Mouse (Mus musculus) kidney, postnatal 4 days (tissue): ENCODE results near the gene Ddias.
A peak's percentile ranks its signal among the peaks of the same experiment; 100 is the strongest.

ENCODE experiments used
- DNase-seq, 2 experiments: peaks; one replicate each; pipeline ENCODE4 v3.0.0; 2021; ENCODE audit warnings: mixed read lengths in 2 of 2

The Ddias gene

DNA sequence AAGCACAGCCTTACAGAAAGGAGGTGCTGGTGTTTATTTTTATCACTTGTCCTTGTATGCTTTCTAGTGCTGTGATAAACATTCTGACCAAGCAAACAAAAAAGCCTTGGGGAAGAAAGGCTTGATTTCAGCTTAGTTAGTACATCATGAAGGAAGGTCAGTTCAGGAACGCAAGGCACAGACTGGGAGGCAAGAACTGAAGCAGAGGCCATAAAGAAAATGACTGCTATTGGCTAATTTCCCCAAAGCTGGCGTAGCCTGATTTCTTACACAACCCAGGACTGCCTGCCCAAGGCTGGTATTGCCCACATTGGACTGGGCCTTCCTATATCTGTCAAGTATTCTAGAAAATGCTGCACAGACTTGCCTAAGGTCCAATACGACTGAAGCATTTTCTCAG is 25.8 kb downstream of the Ddias start:
- DNase-seq: no peak

DNA sequence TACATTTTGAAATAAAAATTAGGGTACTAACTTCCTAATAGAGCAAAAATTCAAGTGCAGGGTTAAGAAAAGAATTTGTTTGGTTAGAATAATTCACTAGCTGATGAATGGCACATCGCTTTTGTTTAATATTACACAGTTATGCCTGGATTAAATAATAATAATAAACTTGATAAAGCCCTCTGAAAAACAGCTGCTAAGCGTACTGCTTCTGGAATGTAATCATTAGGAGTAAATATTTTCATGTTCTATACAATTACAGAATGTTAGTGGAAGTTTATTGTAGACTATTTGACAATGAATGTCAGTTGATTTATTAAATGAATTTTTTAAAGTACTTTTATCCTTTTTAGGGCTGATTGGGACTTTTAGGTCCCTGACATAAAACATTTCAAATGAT is 31.8 kb downstream of the Ddias start:
- DNase-seq: no peak

DNA sequence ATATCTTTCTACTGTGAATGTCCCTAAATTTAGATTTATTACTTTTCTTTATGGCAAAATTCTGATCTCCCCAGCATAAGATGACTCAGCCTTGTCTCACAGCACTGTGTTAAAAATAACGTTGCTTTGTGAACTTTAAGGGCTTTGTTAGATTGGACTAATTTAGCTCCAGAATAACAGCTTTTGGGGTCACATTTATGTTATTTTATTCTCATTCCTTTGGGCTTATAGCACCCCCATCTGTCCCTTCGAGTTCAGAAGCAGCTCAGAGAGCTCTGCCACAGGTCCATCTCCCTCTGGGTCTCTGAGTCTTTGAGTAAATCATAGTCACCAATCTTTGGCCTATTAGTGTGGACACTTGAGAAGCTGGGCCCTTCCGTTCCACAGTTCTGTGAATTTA is 36.1 kb downstream of the Ddias start:
- DNase-seq: no peak

DNA sequence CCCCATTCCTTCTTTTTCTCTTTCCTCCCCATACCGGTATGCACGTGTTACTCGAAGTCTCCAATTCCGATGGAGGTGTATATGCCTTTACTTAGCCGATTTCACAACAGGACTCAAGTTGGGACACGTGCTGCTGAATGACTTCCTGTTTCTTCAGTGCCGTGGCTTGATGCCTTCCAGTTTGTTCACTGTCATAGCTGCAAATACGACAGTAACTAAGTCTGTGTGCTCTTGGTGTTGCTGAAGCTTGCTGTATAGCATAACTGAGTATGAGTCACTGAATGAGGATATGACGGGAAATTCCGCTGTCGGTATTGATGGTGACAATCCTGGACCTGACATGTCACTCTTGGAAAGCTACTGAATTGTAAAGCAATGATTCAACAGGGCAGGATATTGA is 36.8 kb downstream of the Ddias start:
- no peak for DNase-seq

DNA sequence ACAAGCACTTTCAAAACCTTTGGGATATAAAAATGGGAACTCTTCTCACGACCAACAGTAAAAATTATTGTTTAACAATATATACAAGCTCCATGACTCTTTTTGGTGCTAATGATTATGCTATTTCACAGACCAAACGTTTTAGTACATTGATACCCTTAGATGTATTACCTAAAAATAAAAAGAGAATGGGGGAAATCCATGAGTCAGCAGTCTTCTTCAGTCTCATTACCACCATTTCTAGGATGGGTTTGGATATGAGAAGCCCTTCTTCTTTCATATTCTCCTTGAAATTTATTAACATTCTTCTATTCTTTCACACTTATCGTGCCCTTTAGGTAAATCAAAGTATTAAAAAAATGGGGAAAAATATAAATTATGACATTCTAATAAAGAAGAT is 37.6 kb downstream of the Ddias start:
- no peak for DNase-seq

DNA sequence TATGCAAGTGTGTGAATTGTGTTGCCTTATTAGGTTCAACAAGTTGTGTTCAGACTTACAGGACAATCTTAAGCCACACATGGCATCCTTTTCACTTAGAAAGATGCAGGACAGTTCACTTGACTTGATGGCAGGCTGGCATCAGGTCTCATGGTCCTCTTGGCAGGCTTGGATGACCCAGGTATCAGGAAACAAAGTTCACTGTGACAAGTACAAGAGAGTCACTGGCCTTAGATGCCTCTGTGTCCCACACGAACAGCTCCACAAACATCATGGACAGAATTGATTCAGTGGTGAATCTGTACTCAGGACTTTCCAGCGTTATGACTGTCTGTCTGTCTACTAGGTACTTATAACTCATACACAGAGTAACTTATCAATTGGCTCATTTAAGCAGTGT is 39.7 kb downstream of the Ddias start:
- DNase-seq: no peak

DNA sequence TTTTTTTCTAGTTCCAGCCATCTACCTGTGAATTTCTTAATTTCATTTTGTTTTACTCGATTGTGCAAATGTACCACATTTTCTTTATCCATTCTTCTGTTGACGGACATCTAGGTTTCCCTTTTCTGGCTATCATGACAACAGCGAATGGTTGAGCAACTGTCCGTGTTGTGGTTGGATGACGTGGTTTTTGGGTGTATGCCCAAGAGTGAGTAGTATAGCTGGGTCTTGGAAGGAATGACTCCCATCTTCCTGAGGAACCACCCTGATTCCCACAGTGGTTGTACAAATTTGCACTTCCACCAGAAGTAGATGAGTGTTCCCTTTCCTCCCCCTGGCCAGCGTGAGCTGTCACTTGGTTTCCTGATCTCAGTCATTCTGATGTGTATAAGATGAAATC is 41.7 kb downstream of the Ddias start:
- DNase-seq: no peak

DNA sequence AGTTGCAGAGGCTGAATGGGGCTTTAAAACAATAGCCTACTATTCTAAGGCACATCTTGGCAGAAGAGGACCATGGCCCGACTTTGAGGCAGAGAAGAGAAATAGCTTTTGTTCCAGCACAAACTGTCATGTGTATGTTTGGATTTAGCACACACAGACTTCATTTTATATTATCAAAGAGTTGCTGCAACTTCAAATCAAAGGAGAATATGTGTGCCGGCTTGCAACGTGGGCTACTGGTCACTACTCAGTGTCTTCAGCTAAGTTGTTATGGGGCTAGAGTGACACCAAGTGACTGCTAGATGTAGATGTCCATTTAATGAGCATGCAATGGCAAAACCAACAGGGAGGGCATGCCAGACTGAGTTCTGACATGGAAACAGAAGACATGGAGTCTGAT is 46.1 kb downstream of the Ddias start:
- peak in 1 of 2 experiments; percentile 19 for DNase-seq

DNA sequence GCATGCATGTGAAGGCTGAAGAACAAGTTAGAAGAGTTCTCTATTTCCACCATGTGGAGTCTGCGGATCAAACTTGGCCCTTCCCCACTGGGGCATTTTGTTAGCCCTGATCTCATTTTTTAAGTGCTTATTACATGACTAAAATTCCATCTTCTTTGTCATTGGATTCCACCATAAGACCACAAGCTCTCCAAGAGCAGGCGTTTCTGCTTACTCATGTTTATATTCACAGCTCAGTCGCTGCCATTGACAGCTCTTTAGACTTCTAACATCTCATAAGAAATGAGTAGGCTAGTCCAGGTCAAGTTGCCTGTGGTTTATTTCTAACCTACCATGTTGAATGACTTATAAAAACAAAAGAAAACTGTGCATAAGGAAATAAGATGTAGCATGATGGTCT is 47.8 kb downstream of the Ddias start:
- DNase-seq: no peak

DNA sequence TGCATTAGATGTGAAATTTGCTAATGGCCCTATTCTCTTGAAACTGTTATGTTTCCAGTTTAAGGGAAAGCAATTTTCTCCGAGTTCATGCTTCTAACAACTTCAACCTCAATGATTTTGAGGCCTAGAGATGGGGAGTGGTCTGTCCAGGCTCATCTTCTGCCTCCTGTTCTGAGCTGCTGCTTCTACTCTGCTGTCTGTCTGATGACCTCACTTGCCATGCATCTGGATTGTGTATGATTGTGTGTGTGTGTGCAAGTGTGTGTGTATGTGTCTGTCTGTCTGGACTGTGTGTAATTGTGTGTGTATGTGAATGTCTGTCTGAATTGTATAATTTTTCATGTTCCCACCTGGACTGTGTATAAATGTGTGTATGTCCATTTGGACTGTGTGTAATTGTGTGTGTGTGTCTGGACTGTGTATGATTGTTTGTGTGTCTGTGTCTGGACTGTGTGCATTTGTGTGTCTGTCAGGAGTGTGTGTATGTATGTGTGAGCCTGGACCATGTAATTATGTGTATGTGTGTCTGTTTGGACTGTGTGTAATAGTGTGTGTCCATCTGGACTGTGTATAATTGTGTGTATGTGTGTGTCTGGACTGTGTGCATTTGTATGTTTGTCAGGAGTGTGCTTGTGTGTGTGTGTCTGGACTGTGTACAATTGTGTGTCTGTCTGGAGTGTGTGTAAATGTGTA is 51.5 kb downstream of the Ddias start:
- DNase-seq: no peak

DNA sequence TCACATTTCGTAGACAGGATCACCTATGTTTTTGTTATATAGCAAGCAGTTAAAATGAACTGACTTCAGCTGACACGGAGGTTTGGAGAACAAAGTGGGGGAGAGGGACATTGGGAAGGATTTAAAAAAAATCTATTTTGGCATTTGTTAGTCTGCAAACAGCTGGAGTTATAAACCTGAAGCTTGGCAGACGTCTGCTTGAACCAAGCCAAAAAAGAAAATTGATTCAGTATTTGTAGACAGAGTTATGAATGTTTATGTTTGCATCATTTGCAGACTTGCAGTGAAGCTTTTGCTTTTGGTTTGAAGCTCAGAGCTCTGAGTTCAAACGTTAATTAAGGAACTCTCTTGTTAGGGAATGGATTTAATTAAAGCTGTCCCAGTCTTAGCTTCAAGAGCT is 52.2 kb downstream of the Ddias start:
- no peak for DNase-seq

DNA sequence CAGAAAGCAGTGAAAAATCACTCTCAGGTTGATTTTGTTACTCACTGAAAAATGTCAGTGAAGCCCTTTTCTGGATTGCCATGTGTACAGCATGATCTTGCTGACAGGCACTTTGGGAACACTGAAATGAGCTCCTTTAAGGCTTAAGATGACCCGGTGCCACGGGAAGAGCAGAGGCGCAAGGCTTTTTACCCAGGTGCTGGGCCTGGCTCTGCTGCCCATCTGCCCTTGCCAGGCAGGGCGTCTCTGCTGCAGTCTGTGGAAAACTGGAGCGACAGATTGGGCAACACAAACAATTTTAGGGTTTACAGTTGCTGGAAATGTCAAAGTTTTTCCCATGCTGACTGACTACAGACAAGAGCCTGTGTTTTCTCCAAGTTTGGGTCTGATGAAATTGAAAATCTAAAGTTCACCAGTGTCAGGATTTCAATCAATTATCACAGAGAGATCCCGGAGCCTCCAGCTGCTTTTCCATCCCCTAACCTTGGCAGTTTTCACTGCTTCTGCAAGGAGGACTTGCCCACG is 53.0 kb downstream of the Ddias start:
- DNase-seq: no peak

DNA sequence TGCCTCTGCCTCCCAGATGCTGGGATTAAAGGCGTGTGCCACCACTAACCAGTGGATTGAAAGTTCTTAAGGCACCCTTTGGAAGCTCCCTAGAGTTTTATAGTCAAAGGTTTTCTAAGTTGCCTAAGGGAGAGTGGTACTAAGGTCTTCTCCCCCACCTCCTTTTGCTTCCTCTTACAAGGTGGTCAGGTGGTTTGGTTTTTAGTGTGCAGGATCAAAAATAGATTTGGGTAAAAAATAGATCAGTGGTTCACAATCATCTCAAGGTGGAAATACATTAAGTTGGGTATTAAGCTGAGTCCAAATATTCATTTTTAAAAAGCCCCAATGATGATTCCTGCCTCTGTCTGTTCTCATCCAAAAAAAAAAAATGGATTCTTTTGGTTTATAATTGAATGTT is 53.6 kb downstream of the Ddias start:
- no peak for DNase-seq

DNA sequence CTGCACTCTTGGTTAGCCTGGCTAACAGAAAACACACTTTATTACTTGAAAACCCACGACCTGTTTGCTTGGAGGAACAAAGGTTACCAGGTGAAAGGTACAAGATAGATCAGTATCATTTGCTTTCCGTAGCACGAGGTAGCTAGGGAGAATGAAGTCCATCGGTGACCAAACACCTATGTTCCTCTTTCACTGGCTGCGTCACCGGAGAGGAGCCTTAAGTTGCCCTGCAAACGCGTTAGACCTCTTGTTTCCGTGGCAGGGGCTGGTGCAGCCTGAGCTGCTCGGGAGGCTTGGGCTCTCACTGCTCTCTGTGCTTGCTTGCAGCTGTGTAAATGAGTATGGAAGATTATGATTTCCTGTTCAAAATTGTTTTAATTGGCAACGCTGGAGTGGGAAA is 54.4 kb downstream of the Ddias start:
- no peak for DNase-seq

DNA sequence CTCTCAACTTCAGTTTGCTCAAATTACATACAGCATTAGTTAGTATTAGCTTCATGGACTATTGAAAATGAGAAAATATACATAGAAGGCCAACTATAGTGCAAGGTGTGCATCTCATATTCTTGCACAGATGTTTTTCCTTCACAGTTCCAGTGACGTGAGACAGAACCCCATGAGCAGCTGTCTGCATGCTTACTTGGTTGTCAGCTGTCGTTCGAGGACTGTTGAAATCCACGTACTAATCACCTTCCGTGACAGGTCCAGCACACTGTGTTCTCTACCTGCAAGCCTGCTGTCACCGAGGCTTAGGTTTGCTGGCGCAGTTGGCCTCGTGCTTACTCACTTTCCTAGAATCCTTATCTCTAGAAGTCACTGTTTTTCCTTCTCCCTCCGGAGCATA is 56.2 kb downstream of the Ddias start:
- no peak for DNase-seq

DNA sequence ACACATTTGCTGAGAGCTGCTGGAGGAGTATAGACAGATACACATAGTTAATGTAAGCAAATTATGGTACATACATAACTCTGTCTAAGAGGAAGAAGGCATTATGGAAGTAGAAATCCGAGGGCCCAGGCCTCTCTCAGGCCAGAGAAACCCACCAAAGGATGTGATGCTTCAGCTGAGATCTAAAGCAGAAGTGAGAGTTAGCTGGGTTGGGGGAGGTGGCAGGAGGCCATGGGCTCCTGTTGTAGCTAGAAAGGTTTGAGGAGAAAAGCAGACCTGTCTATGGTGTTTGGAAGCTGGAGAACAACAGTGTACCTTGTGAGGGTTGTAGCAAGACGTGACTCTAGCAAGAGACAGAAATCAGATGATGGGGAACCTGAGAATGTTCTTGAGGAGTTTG is 56.8 kb downstream of the Ddias start:
- no peak for DNase-seq

DNA sequence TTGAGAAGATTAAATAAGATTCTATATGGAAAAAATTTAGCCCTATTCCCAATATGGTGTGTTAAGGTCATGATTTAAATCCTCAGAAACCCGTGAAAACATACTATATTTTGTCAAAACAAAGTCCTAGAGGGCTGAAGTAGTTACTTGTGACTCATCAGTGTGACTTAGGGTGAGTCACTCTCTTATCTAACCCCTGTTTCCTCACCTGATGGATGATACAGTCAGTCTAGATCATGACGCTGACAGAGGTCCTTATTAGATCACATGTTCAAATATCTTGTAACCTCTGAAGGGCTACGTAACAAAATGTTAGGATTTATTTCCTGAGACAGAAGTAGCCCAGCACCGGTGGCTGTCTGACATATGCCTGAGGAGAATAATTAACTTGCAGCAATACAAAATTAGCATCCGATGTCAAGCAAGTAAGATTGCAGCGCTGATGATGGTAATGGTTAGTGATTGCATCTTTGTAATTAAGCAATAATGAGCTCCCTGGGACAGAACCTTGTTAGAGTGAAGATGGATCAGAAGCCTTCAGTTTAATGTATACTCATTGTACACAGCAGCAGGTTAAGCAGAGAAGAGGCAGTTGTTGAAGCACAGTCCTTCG is 62.3 kb downstream of the Ddias start:
- no peak for DNase-seq
